Mouse (Mus musculus): ENCODE results near the gene Gm29776.

Gene Gm29776

GRCm38 (mm10) chr14:54646898-54647636 lies 51.6 kb downstream of the Gm29776 start:
- TF ChIP-seq GATA4 (IDR thresholded peaks at IDR 0.05; ENCODE audit: insufficient replicate concordance, low read length), result no peak

GRCm38 (mm10) chr14:54646455-54646854 lies 52.2 kb downstream of the Gm29776 start:
- TF ChIP-seq GATA4 (IDR thresholded peaks at IDR 0.05; ENCODE audit: insufficient replicate concordance, low read length), result no peak

DNA sequence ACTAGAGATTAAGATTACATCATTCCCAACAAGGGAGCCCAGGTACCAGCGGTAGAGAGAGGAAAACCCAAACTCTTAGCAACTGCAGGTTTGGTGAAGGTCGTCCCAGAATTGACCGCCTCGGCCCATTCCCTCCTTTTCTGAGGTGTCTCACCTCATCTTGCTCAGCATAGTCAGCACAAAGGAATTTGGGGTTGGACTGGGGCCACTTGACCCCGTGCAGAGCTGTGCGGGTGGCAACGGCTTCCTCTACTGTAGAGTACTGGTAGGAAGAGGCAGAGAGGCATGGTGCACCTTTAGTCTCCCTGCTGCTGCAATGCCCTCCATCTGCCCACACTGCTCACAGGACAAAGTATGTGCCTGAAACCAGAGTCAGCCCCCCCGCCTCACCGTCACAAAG lies 54.3 kb downstream of the Gm29776 start:
- no peak for TF ChIP-seq GATA4 (IDR thresholded peaks at IDR 0.05; ENCODE audit: insufficient replicate concordance, low read length)

GRCm38 (mm10) chr14:54643011-54643410 lies 55.6 kb downstream of the Gm29776 start:
- TF ChIP-seq GATA4 (IDR thresholded peaks at IDR 0.05; ENCODE audit: insufficient replicate concordance, low read length), result no peak

Measured in liver, adult (tissue).